15 mouse cellular contexts compared by ENCODE assay signal in the genomic region with DNA sequence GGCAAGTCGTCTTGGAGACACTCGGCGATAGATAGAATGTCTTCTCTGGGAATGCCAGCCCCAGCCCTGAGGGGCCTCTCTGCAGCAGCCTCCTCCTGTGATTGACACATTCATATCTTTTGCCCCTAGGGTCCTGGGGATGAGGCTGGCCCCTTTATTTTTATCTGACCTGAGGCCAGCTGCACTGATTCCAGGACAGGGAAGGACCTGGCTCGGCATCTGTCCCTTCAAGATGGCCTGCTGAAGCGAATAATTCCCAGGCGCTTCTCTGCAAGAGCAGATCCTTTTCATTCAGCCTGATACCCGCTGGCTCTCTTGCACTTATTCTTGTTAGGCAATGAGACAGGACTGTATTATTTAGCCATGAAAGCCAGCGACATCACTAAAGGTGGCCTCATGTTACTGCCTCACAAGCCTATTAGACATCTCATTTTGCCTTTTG. TPM values are rescaled to one million over a fixed set of nuclear protein-coding genes. Genes with fewer than 3 reads are reported as not detected.
DNase-seq lines count a peak whose midpoint lies in the region; ATAC-seq and TF ChIP-seq lines count a peak whose summit lies in the region.
"Had no signal": no experiment of that assay in that cellular context is flagged by ENCODE, and none has a peak within 500 bp of the region (broad histone marks: within the 10 kb centered on the region; RNA-seq: fewer than 3 reads in every experiment).

No protein-coding gene starts in this region.

- 25% methylated on average over 8 of the region's 8 CpGs for WGBS in forebrain, embryonic 12.5 days
- 15% methylated on average over 8 of the region's 8 CpGs for WGBS in forebrain, postnatal 0 days
- WGBS in midbrain, embryonic 10.5 days = 30% methylated on average over 8 of the region's 8 CpGs
- WGBS in olfactory bulb, adult 2 months = 49% methylated on average over 8 of the region's 8 CpGs
- WGBS in heart, embryonic 12.5 days = 49% methylated on average over 8 of the region's 8 CpGs

- H3K27me3 ChIP-seq in forebrain, embryonic 12.5 days = no peaks in the 10 kb centered on the region
- no peaks in the 10 kb centered on the region for H3K27me3 ChIP-seq in forebrain, postnatal 0 days (ENCODE audit: insufficient read depth, low read length)
- H3K27me3 ChIP-seq in midbrain, embryonic 10.5 days (ENCODE audit: low read depth, poor library complexity, severe bottlenecking) = no peaks in the 10 kb centered on the region
- H3K27me3 ChIP-seq in heart, embryonic 12.5 days (replicated peaks) = peaks cover 4% of the 10 kb centered on the region; the same call in 1 of the 2 replicates
- H3K27me3 ChIP-seq: embryonic facial prominence, embryonic 15.5 days; hindbrain, embryonic 15.5 days had no signal

- H3K9ac ChIP-seq in forebrain, embryonic 12.5 days = no peak overlapping the region
- no peak overlapping the region for H3K9ac ChIP-seq in forebrain, postnatal 0 days
- no peak overlapping the region for H3K9ac ChIP-seq in heart, embryonic 12.5 days
- H3K9ac ChIP-seq: embryonic facial prominence, embryonic 15.5 days; hindbrain, embryonic 15.5 days had no signal

- no peak overlapping the region for H3K4me2 ChIP-seq in forebrain, embryonic 12.5 days
- H3K4me2 ChIP-seq in forebrain, postnatal 0 days (ENCODE audit: low read depth) = no peak overlapping the region
- H3K4me2 ChIP-seq in heart, embryonic 12.5 days = no peak overlapping the region
- H3K4me2 ChIP-seq: embryonic facial prominence, embryonic 15.5 days; hindbrain, embryonic 15.5 days had no signal

- no peak for TF ChIP-seq POLR2A in olfactory bulb, adult 2 months (IDR thresholded peaks at IDR 0.05; ENCODE audit: insufficient read depth, low read depth, low read length)

- H3K4me1 ChIP-seq in forebrain, embryonic 12.5 days = peaks cover 13% of the 10 kb centered on the region
- H3K4me1 ChIP-seq in forebrain, postnatal 0 days (ENCODE audit: insufficient read depth) = peaks cover 3% of the 10 kb centered on the region; the same call in 1 of the 2 replicates
- peaks cover 30% of the 10 kb centered on the region for H3K4me1 ChIP-seq in midbrain, embryonic 10.5 days
- H3K4me1 ChIP-seq in olfactory bulb, adult 2 months (ENCODE audit: control insufficient read depth, insufficient read depth, low read length) = peaks cover 15% of the 10 kb centered on the region
- H3K4me1 ChIP-seq in heart, embryonic 12.5 days (replicated peaks) = no peaks in the 10 kb centered on the region

- TF ChIP-seq CTCF in forebrain, postnatal 0 days (IDR thresholded peaks at IDR 0.05; ENCODE audit: low read depth) = no peak
- TF ChIP-seq CTCF in olfactory bulb, adult 2 months (IDR thresholded peaks at IDR 0.05; ENCODE audit: insufficient read depth, low read depth, low read length) = no peak

- DNase-seq in forebrain, postnatal 0 days = no peak
- peak; percentile 46 for DNase-seq in embryo, embryonic 11 days
- peak; percentile 43 for DNase-seq in midbrain, embryonic 10.5 days (ENCODE audit: low spot score)
- no peak for DNase-seq in heart, adult 9 months (ENCODE audit: low spot score in 2 of 2)
- DNase-seq in urinary bladder, adult 2 months (ENCODE audit: low spot score) = no peak
- DNase-seq: liver; right cerebral cortex, postnatal 25 days; thymus, postnatal 25 days had no signal

- H3K4me3 ChIP-seq in forebrain, embryonic 12.5 days (replicated peaks) = no peak overlapping the region
- no peak overlapping the region for H3K4me3 ChIP-seq in forebrain, postnatal 0 days (ENCODE audit: low read depth, low read length)
- H3K4me3 ChIP-seq in midbrain, embryonic 10.5 days = no peak overlapping the region
- no peak overlapping the region for H3K4me3 ChIP-seq in olfactory bulb, adult 2 months (ENCODE audit: insufficient read depth, low read depth, low read length)
- H3K4me3 ChIP-seq in heart, embryonic 12.5 days = no peak overlapping the region
- H3K4me3 ChIP-seq: embryonic facial prominence, embryonic 15.5 days; hindbrain, embryonic 15.5 days had no signal

- ATAC-seq in forebrain, embryonic 12.5 days (ENCODE audit: low FRiP score) = no peak; the same call in 1 of the 2 replicates
- ATAC-seq in forebrain, postnatal 0 days = no peak
- ATAC-seq in heart, embryonic 12.5 days (ENCODE audit: insufficient number of reproducible peaks, low FRiP score) = no peak
- ATAC-seq: lung, postnatal 0 days had no signal

- no peaks in the 10 kb centered on the region for H3K36me3 ChIP-seq in forebrain, embryonic 12.5 days (replicated peaks)
- H3K36me3 ChIP-seq in forebrain, postnatal 0 days (ENCODE audit: insufficient read depth) = no peaks in the 10 kb centered on the region
- no peaks in the 10 kb centered on the region for H3K36me3 ChIP-seq in midbrain, embryonic 10.5 days
- no peaks in the 10 kb centered on the region for H3K36me3 ChIP-seq in heart, embryonic 12.5 days
- H3K36me3 ChIP-seq: embryonic facial prominence, embryonic 15.5 days; hindbrain, embryonic 15.5 days had no signal

- H3K27ac ChIP-seq in forebrain, embryonic 12.5 days = peak overlapping the region; percentile 2; the same call in 1 of the 2 replicates
- no peak overlapping the region for H3K27ac ChIP-seq in forebrain, postnatal 0 days (ENCODE audit: low read depth, low read length)
- peak overlapping the region; percentile 66 for H3K27ac ChIP-seq in midbrain, embryonic 10.5 days (replicated peaks)
- 0 out of 2 replicates have a peak overlapping the region, but pooled peaks have one; percentile 31 for H3K27ac ChIP-seq in olfactory bulb, adult 2 months (ENCODE audit: insufficient read depth, low read depth, low read length)
- no peak overlapping the region for H3K27ac ChIP-seq in heart, embryonic 12.5 days (ENCODE audit: poor library complexity, severe bottlenecking)
- H3K27ac ChIP-seq: embryonic facial prominence, embryonic 15.5 days; hindbrain, embryonic 15.5 days; kidney, postnatal 0 days had no signal

- H3K9me3 ChIP-seq in forebrain, embryonic 12.5 days = no peaks in the 10 kb centered on the region
- no peaks in the 10 kb centered on the region for H3K9me3 ChIP-seq in forebrain, postnatal 0 days (ENCODE audit: low read length)
- no peaks in the 10 kb centered on the region for H3K9me3 ChIP-seq in midbrain, embryonic 10.5 days (replicated peaks)
- H3K9me3 ChIP-seq in heart, embryonic 12.5 days (replicated peaks) = peaks cover 4% of the 10 kb centered on the region
- H3K9me3 ChIP-seq: embryonic facial prominence, embryonic 15.5 days; hindbrain, embryonic 15.5 days had no signal

RNA-seq across cellular contexts. Expression of gene Knop1, which starts 56.0 kb away (rescaled TPM):
- polyA plus RNA-seq in forebrain, embryonic 12.5 days (2016; fragmentation: Nextera tagmentation; extraction: Ambion mirVana) = 127 and 130 TPM in 2 replicates
- total RNA-seq in forebrain, postnatal 0 days (2014; rRNA removed) = 30.2 and 41.5 TPM in 2 replicates
- 65.6 and 75.0 TPM in 2 replicates for polyA plus RNA-seq in forebrain, postnatal 0 days (2015; fragmentation: Nextera tagmentation; extraction: Ambion mirVana)
- polyA plus RNA-seq in midbrain, embryonic 10.5 days (2016; fragmentation: Nextera tagmentation; extraction: Ambion mirVana) = 129 and 141 TPM in 2 replicates
- polyA plus RNA-seq in olfactory bulb, adult 2 months (2012; ENCODE audit: insufficient read depth, insufficient read length, low replicate concordance, missing spikeins) = not detected in 2 replicates
- polyA plus RNA-seq in heart, embryonic 12.5 days (2016; fragmentation: Nextera tagmentation; extraction: Ambion mirVana) = 63.5 and 65.6 TPM in 2 replicates
- 19.2 and 22.0 TPM in 2 replicates for polyA plus RNA-seq in urinary bladder, adult 2 months (2012; rRNA removed)

RNA-seq across cellular contexts. Expression of gene Iqck, which starts 56.5 kb away (rescaled TPM):
- polyA plus RNA-seq in forebrain, embryonic 12.5 days (2016; fragmentation: Nextera tagmentation; extraction: Ambion mirVana) = 3.9 and 4.4 TPM in 2 replicates
- 7.1 and 7.2 TPM in 2 replicates for total RNA-seq in forebrain, postnatal 0 days (2014; rRNA removed)
- 4.6 and 6.2 TPM in 2 replicates for polyA plus RNA-seq in forebrain, postnatal 0 days (2015; fragmentation: Nextera tagmentation; extraction: Ambion mirVana)
- polyA plus RNA-seq in midbrain, embryonic 10.5 days (2016; fragmentation: Nextera tagmentation; extraction: Ambion mirVana) = 3.9 and 6.2 TPM in 2 replicates
- polyA plus RNA-seq in olfactory bulb, adult 2 months (2012; ENCODE audit: insufficient read depth, insufficient read length, low replicate concordance, missing spikeins) = not detected in 2 replicates
- polyA plus RNA-seq in heart, embryonic 12.5 days (2016; fragmentation: Nextera tagmentation; extraction: Ambion mirVana) = 1.1 and 1.5 TPM in 2 replicates
- polyA plus RNA-seq in urinary bladder, adult 2 months (2012; rRNA removed) = 2.8 and 4.3 TPM in 2 replicates

Comparison
In these comparisons a context has a peak if more than half of its experiments do, and no peak if none do; other contexts are left out.
1. H3K27ac ChIP-seq: peak in forebrain, embryonic 12.5 days (single experiment), midbrain, embryonic 10.5 days (single experiment) and olfactory bulb, adult 2 months (single experiment); none in forebrain, postnatal 0 days (single experiment) and heart, embryonic 12.5 days (single experiment).
2. DNase-seq: peak in embryo, embryonic 11 days (single experiment) and midbrain, embryonic 10.5 days (single experiment); none in forebrain, postnatal 0 days (single experiment), heart, adult 9 months (0 of 2) and urinary bladder, adult 2 months (single experiment).
3. RNA of gene Knop1, which starts 56.0 kb away (polyA plus RNA-seq): 129 to 141 TPM in midbrain, embryonic 10.5 days, 127 to 130 TPM in forebrain, embryonic 12.5 days, 65.6 to 75.0 TPM in forebrain, postnatal 0 days, 63.5 to 65.6 TPM in heart, embryonic 12.5 days and 19.2 to 22.0 TPM in urinary bladder, adult 2 months; not detected in olfactory bulb, adult 2 months; every median in the first group is over 10 times any median in the second.